Mouse (Mus musculus) neutrophil, adult 5-6 weeks (primary cell): Measurements from ENCODE around the gene Gga3. TPM values are rescaled to one million over a fixed set of nuclear protein-coding genes. Genes with fewer than 3 reads are reported as not detected.

Source experiments
- ATAC-seq: fragments of 151-379, 151-347 bp; 2 replicates; pipeline ENCODE4 v1.8.0; 2017; ENCODE audit warnings: mild to moderate bottlenecking, moderate TSS enrichment; ENCODE audit not compliant: insufficient number of reproducible peaks, poor library complexity, low FRiP score, severe bottlenecking; ENCODE audit errors: extremely low read depth
- total RNA-seq: library from RNA; stranded (forward); fragments of 200-1000 nt; gene quantifications from 2 replicates; pipeline ENCODE4 v1.2.3, GENCODE M21; 2017

Gene Gga3
- total RNA-seq, 1 experiment from 2014 or later, result 82.1 TPM

- ATAC-seq, result no peak
Observed at GRCm38 (mm10) chr11:115586403-115586802, 17.4 kb downstream of the Gga3 start.

GRCm38 (mm10) chr11:115585573-115586100, 18.2 kb downstream of the Gga3 start:
- ATAC-seq, result no peak

DNA sequence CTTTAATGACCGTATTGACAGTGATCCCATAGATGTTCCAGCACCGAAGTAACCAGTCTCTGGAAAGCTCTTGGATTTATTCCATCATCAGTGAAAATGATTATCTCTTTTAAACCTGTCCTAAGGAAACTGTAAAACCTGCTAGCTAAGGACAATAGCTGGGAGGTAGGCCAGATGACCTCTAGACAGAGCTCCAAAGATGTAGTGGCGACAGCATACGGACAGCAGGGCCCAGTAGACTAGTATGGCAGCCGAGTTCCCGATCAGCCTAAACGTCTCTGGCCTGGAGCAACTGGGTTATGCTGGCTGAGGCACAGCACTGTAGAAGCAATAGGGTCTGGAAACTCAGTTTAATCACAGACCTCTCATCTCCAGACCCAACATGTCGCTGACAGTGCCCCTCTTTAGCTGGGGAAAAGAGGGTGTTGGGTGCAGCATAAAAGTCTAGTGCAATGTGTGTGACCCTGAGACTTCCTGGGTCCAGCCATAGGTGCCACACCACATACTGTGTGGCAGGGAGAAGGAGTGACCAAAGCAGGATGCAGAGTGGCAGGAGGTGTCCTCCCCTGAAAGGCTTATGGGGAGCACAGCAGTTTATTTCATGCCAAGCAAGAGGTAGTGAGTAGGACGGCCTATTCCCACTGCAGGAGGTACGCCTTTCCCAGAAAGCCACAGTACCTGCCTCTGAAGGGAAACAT, 19.3 kb downstream of the Gga3 start:
- ATAC-seq, result no peak

DNA sequence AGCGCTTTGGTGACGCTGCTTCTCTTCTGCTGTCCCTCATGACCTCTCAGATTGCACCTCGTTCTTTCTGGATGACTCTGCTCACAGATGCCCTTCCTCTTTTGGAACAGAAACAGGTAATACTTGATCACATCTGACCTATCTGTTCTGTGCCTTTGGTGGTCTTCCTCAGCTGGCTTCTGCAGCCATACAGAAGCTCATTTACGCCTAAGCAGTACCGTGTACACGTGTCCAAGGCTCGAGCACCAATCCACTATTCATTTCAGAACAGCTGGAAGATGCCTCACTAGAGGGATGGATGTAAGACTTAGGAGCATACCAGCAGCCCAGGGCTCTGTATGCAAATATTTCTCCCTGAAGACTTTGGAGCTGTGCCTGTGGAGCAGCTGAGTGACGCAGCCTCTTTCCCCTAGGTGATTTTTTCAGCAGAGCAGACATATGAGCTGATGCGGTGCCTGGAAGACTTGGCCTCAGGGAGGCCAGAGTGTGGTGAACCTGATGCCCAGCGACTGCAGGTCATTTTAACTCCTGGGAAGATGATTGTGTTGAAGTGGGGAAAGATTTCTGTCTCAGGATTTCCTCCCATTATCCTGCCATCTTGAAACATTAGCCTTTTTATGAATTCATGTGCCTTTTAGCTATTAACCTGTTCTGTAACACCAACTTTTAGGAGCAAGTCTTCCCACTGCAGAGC, 20.8 kb downstream of the Gga3 start:
- ATAC-seq, result no peak

GRCm38 (mm10) chr11:115579080-115579479, 24.8 kb downstream of the Gga3 start:
- no peak for ATAC-seq

- no peak for ATAC-seq
Observed at GRCm38 (mm10) chr11:115564961-115565360, 38.9 kb downstream of the Gga3 start.

DNA sequence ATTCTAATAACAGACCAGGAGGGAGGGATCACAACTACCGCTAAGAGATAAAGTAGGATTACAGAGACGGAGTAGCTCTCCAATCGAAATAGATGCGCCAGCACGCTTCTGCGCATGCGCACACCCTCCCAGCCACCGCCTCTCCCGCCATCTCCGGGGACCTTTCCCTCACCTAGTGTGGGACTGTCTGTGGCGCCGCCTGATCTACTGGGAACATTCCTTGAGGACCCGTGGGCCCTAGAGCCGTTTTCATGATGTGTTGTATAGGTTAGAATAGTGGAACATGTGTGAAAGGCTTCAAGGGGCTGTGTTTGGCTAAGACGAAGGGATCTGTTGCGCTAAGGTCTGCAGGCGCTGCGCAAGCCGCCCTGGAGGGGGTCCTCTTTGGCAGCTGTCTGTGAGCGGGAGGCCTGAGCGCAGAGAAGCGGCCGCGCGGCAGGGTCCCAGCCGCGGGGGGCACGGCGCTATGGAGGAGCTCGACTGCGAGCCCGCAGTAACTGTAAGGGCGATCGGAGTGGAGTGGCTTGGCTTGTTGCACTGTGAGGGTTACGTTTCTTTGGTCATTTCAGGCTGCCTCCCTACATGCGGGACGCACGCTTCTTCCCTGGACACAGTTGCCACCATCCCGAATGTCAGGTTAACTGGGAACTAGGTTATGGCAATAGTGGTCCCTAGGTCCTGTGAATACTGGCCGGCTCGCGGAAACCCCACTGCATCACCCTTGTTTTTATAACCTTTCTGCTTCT, 39.6 kb downstream of the Gga3 start, which contains the start of gene Nup85:
Gene Nup85, plus strand, starts transcription at position 371 of the 746 bp plus-strand sequence.
- ATAC-seq, result peak; percentile 88

- ATAC-seq, result no peak
Observed at GRCm38 (mm10) chr11:115563406-115563805, 40.4 kb downstream of the Gga3 start.

DNA sequence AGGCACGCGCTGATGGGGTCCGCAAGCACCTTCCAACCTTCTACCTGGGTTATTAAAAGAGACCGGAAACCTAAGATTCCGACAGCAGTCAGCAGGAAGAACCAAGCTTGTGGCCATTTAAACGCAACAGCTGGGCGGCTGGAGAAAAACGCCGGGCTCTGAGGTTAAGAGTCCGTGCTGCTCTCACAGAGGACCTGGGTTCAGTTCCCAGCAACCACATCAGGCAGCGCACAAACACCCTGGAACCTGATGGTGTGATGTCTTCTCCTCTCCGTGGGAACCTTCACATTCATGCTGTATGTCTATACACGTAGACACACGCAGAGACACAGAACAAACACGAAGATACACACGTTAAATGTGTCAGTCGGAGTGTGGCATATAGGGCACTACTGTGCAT, 48.1 kb downstream of the Gga3 start:
- ATAC-seq, result no peak

GRCm38 (mm10) chr11:115552783-115553182, 51.1 kb downstream of the Gga3 start:
- ATAC-seq, result peak; percentile 41; the same call in 1 of the 2 replicates

- ATAC-seq, result no peak
Observed at GRCm38 (mm10) chr11:115543571-115543970, 60.3 kb downstream of the Gga3 start.

DNA sequence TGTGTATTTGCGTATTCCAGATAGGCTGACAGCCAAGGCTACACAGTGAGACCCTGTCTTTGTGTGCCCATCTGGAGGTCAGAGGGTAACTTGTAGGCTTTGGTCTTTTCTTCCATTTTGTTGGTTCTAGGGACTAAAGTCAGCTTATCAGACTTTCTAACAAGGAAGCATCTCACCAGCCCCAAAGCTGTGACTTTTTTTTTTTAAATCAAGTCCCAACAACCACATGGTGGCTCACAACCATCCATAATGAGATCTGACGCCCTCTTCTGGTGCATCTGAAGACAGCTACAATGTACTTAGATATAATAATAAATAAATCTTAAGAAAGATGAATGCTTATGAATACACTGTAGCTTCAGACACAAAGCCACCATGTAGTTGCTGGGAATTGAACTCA, 65.8 kb downstream of the Gga3 start:
- no peak for ATAC-seq

DNA sequence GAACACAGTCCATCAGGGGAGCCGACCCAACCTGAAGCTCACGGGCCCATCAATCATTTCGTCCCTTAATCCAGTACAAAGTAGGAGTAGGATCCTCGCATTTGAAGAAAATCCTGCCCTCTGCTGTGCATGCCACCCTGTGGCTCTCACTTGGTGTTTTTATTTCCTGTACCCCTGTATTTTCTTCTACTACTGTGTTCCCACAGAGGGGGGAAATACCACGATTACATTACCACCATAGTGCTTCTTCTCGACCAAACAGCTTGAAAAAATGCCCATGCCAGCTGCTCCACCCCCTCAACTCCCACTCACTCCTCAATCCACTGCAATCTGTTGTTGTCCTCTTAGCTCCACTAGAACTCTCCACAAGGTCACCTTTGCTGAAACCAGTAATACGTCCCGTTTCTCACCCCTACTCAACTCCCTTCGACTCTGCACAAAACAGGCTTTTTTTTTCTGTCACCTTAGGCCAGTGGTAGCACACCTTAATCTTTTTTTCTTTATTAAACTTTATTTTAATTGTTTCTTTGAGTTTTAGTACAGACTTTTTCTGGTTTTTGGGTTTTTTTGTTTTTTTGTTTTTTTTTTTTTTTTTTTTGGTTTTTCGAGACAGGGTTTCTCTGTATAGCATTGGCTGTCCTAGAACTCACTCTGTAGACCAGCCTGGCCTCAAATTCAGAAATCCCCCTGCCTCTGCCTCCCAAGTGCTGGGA, 66.8 kb downstream of the Gga3 start:
- ATAC-seq, result no peak

- ATAC-seq, result peak; percentile 90
Observed at GRCm38 (mm10) chr11:115536038-115536681, 67.7 kb downstream of the Gga3 start, which contains the start of gene Sumo2. TSS of gene Sumo2 (minus strand) at chr11:115536276.

- ATAC-seq, result no peak
Observed at GRCm38 (mm10) chr11:115535401-115536037, 68.3 kb downstream of the Gga3 start.

DNA sequence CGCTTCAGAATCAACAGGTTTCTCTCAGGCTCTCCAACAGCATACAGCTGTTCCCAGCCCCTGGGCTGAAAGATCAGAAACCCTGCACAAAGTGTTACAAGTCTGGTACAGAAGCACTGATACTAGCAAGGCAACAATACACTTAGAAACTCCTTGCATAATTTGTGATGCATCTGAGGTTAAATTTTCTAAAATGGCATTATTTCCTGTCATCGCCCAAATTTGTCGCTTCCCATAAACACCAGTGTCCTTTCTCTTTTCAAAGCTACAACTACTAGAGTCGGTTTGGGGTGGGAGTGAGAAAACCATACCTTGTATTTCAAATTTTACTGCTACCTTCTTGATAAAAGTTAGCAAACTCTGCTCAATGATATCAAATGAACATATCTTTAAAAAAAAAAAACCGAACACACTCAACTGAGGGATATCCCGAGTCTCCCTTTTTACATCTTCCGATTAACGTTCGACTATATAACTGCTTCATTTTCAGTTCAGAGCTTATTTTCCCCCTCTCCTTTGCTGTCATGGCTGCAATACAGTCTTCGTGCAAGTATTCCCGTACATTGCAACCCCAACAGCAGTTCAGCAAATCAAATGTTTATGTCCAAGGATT, 69.0 kb downstream of the Gga3 start:
- no peak for ATAC-seq
